Mouse (Mus musculus): ENCODE data around the gene Abcc6. TPM values are rescaled to one million over a fixed set of nuclear protein-coding genes. Genes with fewer than 3 reads are reported as not detected.
"Not testable (repeated sequence)": the region's sequence is repeated elsewhere in the genome, so short reads cannot be mapped to it uniquely, and the experiment has no call there.

Abcc6 gene
- total RNA-seq, 1 experiment from 2014 or later, result 0.15 TPM

DNA sequence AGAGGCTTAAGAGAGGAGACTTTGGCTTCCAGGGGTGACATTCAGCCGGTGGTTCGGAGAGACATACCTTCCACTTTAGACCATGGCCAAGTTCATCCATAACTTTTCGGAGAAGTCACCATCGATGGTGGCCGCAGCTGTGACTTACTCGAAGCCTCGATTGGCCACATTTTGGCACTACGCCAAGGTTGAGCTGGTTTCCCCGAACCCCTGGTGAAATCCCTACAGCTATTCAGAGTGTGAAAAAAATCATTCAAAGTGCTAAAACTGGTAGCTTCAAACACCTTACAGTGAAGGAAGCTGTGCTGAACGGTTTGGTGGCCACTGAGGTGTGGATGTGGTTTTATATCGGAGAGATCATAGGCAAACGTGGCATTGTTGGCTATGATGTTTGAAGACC, 96.3 kb downstream of the Abcc6 start:
- DNase-seq, result not testable (repeated sequence)

DNA sequence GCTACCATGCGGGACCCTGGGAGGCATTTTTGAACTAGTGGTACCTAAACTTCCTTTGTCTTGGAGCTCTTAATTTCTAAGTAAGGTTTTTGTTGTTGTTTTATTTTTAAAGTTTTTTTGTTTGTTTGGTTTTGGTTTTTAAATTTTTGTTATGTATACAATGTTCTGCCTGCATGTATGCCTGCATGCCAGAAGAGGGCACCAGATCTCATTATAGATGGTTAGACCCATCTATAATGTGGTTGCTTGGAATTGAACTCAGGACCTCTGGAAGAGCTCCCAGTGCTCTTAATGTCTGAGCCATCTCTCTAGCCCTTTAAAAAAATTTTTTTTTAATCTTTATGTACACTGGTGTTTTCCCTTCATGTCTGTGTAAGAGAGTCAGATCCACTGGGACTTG, 100.4 kb downstream of the Abcc6 start:
- DNase-seq, result no peak

DNA sequence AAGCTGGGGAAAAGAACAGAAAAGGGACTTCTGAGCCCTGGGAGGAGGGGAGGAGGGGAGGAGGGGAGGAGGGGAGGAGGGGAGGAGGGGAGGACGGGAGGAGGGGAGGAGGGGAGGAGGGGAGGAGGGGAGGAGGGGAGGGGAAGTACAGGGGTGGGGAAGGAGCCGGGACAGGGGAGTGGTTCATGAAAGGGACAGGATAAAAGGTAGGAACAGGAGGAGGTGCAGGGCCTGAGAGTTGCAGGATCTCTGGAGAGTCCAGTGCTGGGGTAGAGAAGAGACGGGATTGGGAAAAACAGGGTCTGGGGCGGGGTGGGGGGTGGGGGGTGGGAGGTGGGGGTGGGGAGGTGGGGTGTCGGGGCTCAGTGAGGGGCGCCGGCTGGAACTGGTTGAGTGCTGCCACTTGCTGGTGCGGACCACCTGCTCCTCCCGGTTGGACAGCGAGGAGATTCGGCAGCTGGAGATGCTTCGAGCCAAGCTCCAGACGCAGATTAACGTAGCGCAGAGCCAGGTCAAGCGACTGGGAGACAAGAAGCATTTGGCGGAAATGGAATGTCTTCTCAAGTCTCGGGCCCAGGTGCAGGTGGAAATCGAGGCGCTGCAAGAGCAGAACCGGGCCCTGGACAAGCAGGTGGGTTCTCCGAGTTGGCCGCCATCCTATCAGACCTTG, 101.3 kb downstream of the Abcc6 start:
- DNase-seq, result no peak

DNA sequence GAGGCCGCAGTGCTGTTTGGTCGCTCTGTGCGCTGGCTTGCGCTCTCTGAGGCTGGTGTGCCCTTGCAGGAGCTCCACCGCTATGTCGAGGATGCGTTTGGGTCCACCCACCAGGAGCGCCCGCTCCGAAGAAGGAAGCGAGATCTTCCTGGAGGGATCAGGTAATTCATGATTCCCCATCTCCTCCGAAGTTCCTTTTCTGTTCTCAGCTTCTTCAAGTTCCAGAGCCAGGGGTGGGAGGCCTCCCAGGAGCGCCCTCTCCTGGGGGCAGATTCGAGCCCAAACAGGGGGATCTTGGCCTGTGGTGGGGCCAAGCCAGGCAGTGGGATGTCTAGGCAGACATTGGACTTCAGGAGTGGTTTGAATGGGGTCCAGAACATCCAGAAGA, 105.7 kb downstream of the Abcc6 start:
- DNase-seq, result peak; percentile 51

DNA sequence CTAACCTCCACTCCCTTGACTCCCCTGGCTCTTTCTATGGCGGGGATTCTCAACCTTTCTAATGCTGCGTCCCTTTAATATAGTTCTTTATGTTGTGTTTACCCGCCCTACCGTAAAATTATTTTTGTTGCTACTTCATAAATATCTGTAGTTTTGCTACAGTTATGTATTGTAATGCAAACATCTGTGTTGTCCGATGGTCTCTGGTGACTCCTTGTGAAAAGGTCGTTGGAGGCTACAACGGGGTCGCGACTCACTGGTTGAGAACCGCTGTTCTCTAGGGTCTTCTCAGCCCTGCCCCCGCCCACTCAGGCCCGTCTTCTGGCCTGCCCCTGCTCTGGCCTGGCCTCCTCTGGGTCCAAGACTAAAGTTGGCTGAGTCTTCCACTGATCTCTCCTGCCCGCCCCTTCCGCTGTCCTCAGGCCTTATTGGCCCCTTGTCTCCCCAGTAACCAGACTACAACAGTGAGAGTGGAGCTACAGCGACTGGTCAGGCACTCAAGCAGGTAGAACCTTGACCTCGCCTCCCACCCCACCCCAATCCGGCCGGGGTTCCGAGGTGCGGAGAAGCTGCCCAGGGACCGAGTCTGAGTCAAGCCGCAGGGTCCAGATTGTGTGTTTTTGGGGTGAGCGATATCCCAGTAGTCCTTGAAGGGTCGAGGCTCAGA, 106.2 kb downstream of the Abcc6 start, which contains the start of gene Ccdc114:
Gene Ccdc114, plus strand, starts transcription at position 311 of the 667 bp plus-strand sequence.
- DNase-seq, result peak; percentile 76

DNA sequence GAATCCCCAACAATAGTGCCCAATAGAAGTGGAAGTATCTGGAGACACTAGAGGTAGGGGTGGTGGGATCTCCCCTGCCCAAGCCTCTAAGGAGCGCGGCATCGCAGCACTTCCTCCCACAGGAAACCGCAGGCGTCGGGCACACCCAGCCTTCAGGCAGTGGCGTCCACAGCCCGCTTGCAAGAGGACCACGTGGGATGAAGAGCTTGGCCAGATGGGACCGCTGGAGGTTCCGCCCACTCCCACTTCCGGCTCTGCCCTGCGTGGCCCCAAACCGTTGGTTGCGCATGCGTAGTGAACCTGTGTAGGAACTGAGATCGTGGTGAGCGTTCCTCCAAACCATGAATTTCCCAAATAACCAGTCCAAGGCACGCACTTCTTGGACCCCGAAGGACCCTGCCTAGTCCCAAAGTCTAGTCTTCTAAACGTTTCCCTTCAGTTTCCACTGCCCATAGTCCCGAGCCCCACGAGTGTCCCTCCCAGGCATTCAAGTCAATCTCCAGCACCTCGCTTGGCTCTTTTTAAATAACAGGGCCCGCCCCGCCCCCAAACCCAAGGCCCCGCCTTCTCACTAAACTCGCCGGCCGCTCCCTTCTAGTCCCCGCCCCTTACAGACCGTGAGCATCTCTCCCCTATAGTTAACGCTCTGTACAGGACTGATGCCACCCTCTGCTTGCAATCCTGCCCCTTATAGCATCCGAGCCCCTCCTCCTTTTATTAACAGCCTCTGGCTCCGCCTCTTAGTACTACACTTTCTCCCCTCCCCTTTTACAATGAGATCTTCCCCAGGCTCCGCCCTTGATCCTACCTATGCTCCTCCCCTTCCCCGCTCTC, 107.0 kb downstream of the Abcc6 start:
- DNase-seq, result peak; percentile 92

GRCm38 (mm10) chr7:45921950-45922600, 108.0 kb downstream of the Abcc6 start:
- DNase-seq, result no peak

DNA sequence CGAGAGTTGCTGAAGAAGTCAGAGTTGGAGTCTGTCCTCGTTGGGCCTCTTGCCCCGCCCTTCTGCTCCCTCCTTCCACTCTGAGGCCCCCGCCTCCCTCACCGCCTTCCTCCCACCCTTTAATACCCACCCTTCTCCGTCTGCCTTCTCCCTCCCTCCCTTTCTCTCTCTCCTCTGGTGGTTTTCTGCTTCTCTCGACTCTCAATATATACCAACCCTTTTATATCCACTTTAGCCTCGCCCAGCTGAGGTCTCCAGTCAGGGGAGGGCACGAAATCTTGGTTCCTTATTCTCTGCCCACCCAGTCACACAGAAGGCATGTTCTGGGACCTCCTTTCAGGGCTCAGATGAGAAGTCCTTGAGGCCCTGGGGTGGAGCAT, 108.9 kb downstream of the Abcc6 start, which contains the start of gene Emp3:
Gene Emp3, minus strand, starts transcription at position 163 of the 380 bp plus-strand sequence.
- DNase-seq, result peak; percentile 67

- DNase-seq, result peak; percentile 78
These were observed 109.4 kb downstream of the Abcc6 start for GRCm38 (mm10) chr7:45920583-45921241.

DNA sequence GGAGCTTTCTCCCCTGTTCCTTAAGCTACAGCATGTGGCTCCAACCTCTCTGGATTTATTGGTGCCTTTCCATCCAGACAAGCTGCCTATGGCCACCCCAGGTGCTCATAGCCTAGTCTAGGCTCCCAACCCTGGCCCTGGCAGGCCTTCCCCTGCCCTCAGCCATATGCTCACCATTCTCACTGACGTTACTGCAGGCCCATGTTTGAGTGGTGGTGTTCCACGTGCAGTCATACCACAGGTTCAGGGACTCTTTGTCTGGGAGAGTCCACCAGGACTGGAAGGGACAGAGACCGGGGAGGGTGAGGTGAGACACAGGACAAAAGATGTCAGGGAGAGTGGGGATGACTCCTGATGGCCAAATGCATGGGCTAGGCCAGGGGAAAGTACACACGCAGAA, 110.3 kb downstream of the Abcc6 start:
- no peak for DNase-seq

DNA sequence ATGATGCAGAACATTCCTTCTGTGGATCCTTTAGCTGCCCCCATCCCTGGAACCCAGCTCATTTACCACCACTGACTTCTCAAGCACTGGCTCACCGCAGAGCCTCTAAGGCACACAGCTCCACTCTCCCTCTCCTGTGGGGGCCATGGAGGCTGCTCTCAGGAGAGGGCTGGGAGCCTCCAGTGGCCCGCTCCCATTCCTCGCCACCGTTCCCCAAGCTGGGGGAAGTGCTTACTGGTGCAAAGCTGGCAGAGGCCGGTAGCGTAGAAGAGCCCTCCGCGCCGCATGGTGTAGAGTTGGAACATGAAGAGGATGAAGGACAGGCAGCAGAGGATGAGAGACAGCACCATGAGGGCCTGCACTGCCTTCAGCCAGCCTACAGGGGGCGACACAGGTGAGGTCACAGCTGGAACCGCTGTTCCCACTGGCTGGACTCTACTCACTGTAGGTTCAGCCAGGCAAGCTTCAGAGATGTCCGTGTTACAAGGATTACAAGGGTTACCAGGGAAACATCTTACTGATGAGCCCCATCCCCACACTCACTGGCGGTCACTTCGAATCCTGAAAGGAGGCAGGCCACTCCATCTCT, 110.9 kb downstream of the Abcc6 start:
- DNase-seq, result no peak

DNA sequence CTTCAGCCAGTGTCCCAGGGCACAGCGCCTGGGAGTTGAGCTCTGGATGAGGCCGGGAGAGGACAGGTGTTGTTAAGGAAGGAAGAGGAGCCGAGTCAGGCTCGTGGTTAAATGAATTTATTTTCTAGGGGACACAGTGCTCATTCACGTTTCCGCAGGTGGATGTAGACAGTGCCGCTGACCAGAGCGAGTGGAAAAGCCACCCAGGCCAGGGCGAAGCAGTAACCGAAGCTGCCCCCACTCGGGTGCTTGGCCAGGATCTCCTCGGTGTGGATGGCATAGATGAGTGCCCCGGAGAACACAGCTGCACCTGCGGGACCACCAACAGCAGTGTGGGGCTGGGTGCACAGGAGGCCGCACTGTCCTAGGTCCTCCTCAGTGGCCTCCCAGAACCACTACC, 112.2 kb downstream of the Abcc6 start:
- no peak for DNase-seq

Other genes starting within 250 kb of the Abcc6 start
- 10.0 and 14.8 TPM in 2 replicates for gene Lmtk3, start 246.6 kb downstream of the Abcc6 start, total RNA-seq (2021)
- gene Sult2b1, start 245.6 kb downstream of the Abcc6 start, total RNA-seq (2021), result 0.90 and 1.1 TPM in 2 replicates
- gene Cyth2, start 215.7 kb downstream of the Abcc6 start, total RNA-seq (2021), result 114 and 134 TPM in 2 replicates
- 0.30 and 0.33 TPM in 2 replicates for gene Kcnj14, start 205.5 kb downstream of the Abcc6 start, total RNA-seq (2021)
- 22.3 and 26.6 TPM in 2 replicates for gene Grwd1, start 199.4 kb downstream of the Abcc6 start, total RNA-seq (2021)
- 140 and 141 TPM in 2 replicates for gene Kdelr1, start 157.5 kb downstream of the Abcc6 start, total RNA-seq (2021)
- gene Grin2d, start 151.9 kb downstream of the Abcc6 start, total RNA-seq (2021), result 0.43 and 1.2 TPM in 2 replicates
- gene Syngr4, start 133.6 kb downstream of the Abcc6 start, total RNA-seq (2021), result 0.70 TPM in 1 of 2 replicates, not detected in the other
- 53.0 and 61.3 TPM in 2 replicates for gene Tmem143, start 133.4 kb downstream of the Abcc6 start, total RNA-seq (2021)
- 231 and 241 TPM in 2 replicates for gene Emp3, start 108.9 kb downstream of the Abcc6 start, total RNA-seq (2021)
- 26.4 and 27.9 TPM in 2 replicates for gene Ccdc114, start 106.2 kb downstream of the Abcc6 start, total RNA-seq (2021)
- gene Nomo1, start 3.4 kb upstream of the Abcc6 start, total RNA-seq (2021), result 60.0 and 64.7 TPM in 2 replicates
- 1.4 and 1.5 TPM in 2 replicates for gene Kcnj11, start 70.5 kb upstream of the Abcc6 start, total RNA-seq (2021)
- 1.0 and 1.8 TPM in 2 replicates for gene Abcc8, start 149.7 kb upstream of the Abcc6 start, total RNA-seq (2021)
- 2.5 and 2.7 TPM in 2 replicates for gene Ush1c, start 208.2 kb upstream of the Abcc6 start, total RNA-seq (2021)
- gene Otog, start 210.7 kb upstream of the Abcc6 start, total RNA-seq (2021), result 2.3 and 2.4 TPM in 2 replicates

All from adrenal gland, postnatal 25 days (tissue).